Comparison of ENCODE assay signal across 8 mouse cellular contexts in genomic region chr14:7765569-7766314, GRCm38 (mm10). TPM values are rescaled to one million over a fixed set of nuclear protein-coding genes. Genes with fewer than 3 reads are reported as not detected.
DNase-seq lines count a peak whose midpoint lies in the region; ATAC-seq and TF ChIP-seq lines count a peak whose summit lies in the region.

No protein-coding gene starts in this region.

- TF ChIP-seq POLR2A in kidney, adult 2 months (IDR thresholded peaks at IDR 0.05; ENCODE audit: low read depth, low read length), result no peak

- H3K4me1 ChIP-seq in kidney, adult 2 months (ENCODE audit: control insufficient read depth, insufficient read depth, low read length), result no peaks in the 10 kb centered on the region
- no peaks in the 10 kb centered on the region for H3K4me1 ChIP-seq in limb, embryonic 13.5 days
- H3K4me1 ChIP-seq in midbrain, embryonic 16.5 days (ENCODE audit: control insufficient read depth, insufficient read depth, low read length), result no peaks in the 10 kb centered on the region

- peak; percentile 71 for TF ChIP-seq CTCF in kidney, adult 2 months (conservative IDR thresholded peaks at IDR 0.05; ENCODE audit: insufficient read depth, insufficient read length, low read depth, low read length)

- DNase-seq in 3T3-L1 (ENCODE audit: low read depth, low spot score), result peak; percentile 73
- peak; percentile 90 for DNase-seq in adrenal gland, postnatal 10 days
- peak; percentile 85 for DNase-seq in embryo, embryonic 9.5 days (ENCODE audit: extremely low spot score)
- DNase-seq in heart, adult 18-20 months, result peak; percentile 58 to 76
- peak; percentile 76 for DNase-seq in kidney, adult 2 months
- peak; percentile 64 for DNase-seq in spleen, postnatal 36 days (ENCODE audit: low spot score in 2 of 2)

- no peaks in the 10 kb centered on the region for H3K36me3 ChIP-seq in kidney, adult 2 months (ENCODE audit: control insufficient read depth, insufficient read depth, low read length)
- H3K36me3 ChIP-seq in limb, embryonic 13.5 days, result no peaks in the 10 kb centered on the region
- no peaks in the 10 kb centered on the region for H3K36me3 ChIP-seq in midbrain, embryonic 16.5 days (ENCODE audit: control insufficient read depth, insufficient read depth, low read length)

- H3K27ac ChIP-seq in kidney, adult 2 months (ENCODE audit: insufficient read depth, low read depth, low read length), result no peak overlapping the region
- no peak overlapping the region for H3K27ac ChIP-seq in limb, embryonic 13.5 days
- H3K27ac ChIP-seq in midbrain, embryonic 16.5 days (ENCODE audit: low read length), result no peak overlapping the region

- 16% methylated on average over 9 of the region's 9 CpGs for WGBS in kidney, adult 2 months
- WGBS in limb, embryonic 13.5 days, result 11% methylated on average over 9 of the region's 9 CpGs
- 15% methylated on average over 9 of the region's 9 CpGs for WGBS in midbrain, embryonic 16.5 days

- peak; percentile 86 for ATAC-seq in limb, embryonic 13.5 days (ENCODE audit: low FRiP score, low read depth)
- ATAC-seq in midbrain, embryonic 16.5 days, result peak; percentile 88

- no peaks in the 10 kb centered on the region for H3K27me3 ChIP-seq in kidney, adult 2 months (replicated peaks; ENCODE audit: control insufficient read depth, insufficient read depth, low read length)
- no peaks in the 10 kb centered on the region for H3K27me3 ChIP-seq in limb, embryonic 13.5 days
- no peaks in the 10 kb centered on the region for H3K27me3 ChIP-seq in midbrain, embryonic 16.5 days (ENCODE audit: control insufficient read depth, insufficient read depth, low read depth, low read length)

- H3K4me2 ChIP-seq in limb, embryonic 13.5 days (replicated peaks), result no peak overlapping the region
- H3K4me2 ChIP-seq in midbrain, embryonic 16.5 days (ENCODE audit: low read length), result no peak overlapping the region

- no peak overlapping the region for H3K4me3 ChIP-seq in kidney, adult 2 months (ENCODE audit: insufficient read depth, low read depth, low read length)
- H3K4me3 ChIP-seq in limb, embryonic 13.5 days, result no peak overlapping the region
- no peak overlapping the region for H3K4me3 ChIP-seq in midbrain, embryonic 16.5 days (ENCODE audit: low read depth, low read length)

- no peak overlapping the region for H3K9ac ChIP-seq in limb, embryonic 13.5 days
- no peak overlapping the region for H3K9ac ChIP-seq in midbrain, embryonic 16.5 days (ENCODE audit: low read depth, low read length)

- no peaks in the 10 kb centered on the region for H3K9me3 ChIP-seq in limb, embryonic 13.5 days
- H3K9me3 ChIP-seq in midbrain, embryonic 16.5 days (replicated peaks; ENCODE audit: control insufficient read depth, low read length, poor library complexity, severe bottlenecking), result no peaks in the 10 kb centered on the region

RNA-seq across cellular contexts. Expression of gene Gm26661, which starts 25.6 kb away (rescaled TPM):
- not detected for total RNA-seq in adrenal gland, postnatal 10 days (2021)
- total RNA-seq in heart, adult 18-20 months (2021), result not detected
- not detected in 2 replicates for polyA plus RNA-seq in kidney, adult 2 months (2012; rRNA removed)
- not detected in 2 replicates for polyA plus RNA-seq in limb, embryonic 13.5 days (2015; fragmentation: Nextera tagmentation; extraction: Ambion mirVana)
- polyA plus RNA-seq in midbrain, embryonic 16.5 days (2015; fragmentation: Nextera tagmentation; extraction: Ambion mirVana), result 0.68 and 1.2 TPM in 2 replicates

RNA-seq across cellular contexts. Expression of gene Flnb, which starts 52.0 kb away (rescaled TPM):
- total RNA-seq in adrenal gland, postnatal 10 days (2021), result 10 to 100 TPM; 43.6 to 52.7 TPM
- total RNA-seq in heart, adult 18-20 months (2021), result 10 to 100 TPM; 21.8 to 22.6 TPM
- 37.2 and 41.2 TPM in 2 replicates for polyA plus RNA-seq in kidney, adult 2 months (2012; rRNA removed)
- 44.2 and 45.3 TPM in 2 replicates for polyA plus RNA-seq in limb, embryonic 13.5 days (2015; fragmentation: Nextera tagmentation; extraction: Ambion mirVana)
- 7.0 and 12.4 TPM in 2 replicates for polyA plus RNA-seq in midbrain, embryonic 16.5 days (2015; fragmentation: Nextera tagmentation; extraction: Ambion mirVana)
